Mouse (Mus musculus) heart, postnatal 0 days (tissue): ENCODE measurements around the gene Vwc2l.

Source experiments
- CTCF ChIP-seq: IDR thresholded peaks from 2 replicates; pipeline ENCODE4 v1.5.1; 2016; ENCODE audit warnings: antibody characterized with exemption, control low read depth, low read depth
- EP300 ChIP-seq: IDR thresholded peaks from 2 replicates; pipeline ENCODE4 v1.6.1; 2016; ENCODE audit warnings: antibody characterized with exemption, low read depth

DNA sequence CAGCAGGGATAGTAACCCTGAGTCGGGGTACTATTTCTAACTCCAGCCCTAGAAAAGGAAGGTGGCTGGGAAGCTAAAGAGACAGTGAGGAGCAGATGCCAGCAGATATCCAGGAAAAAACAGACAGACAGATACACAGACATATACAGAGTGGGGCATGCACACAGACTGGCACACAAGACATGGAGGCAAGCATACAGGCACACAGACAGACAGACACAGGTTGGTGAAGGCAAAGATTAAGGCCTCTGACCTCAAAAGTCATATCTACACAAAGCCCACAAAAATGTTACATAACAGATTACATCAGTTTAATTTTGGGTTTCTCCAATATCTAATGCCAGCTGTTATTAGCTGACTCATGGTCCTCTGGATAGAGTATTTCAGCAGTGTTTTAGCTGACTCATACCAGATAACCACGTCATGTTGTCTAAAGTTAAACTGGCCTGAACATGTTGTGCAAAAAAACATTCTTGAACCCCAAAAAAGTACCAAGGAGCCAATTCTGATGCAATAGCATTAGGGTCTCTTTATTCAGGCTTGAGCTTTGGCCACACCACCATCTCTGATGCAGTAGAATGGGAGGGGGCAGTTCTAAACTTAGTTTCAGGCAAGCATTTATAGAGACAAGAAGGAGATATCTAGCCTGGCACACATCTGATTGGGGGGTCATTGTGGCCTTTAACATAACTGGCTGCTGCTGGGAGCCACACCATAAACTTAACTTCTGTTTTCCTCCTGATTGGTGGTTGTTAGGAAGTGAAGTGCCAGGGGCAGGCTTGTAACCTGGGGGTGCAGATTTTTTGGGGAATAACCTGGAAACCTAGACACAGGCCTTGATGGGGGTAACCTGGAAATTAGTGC lies 192.9 kb downstream of the Vwc2l start:
- no peak for TF ChIP-seq CTCF
- TF ChIP-seq EP300: no peak
